Mouse (Mus musculus) hindbrain, embryonic 14.5 days (tissue): ENCODE results near the gene Fam129b. TPM values are rescaled to one million over a fixed set of nuclear protein-coding genes. Genes with fewer than 3 reads are reported as not detected.

Source experiments
- ATAC-seq: fragments of 200-750 bp; cut with Nextera tagmentation; 2 replicates; pipeline ENCODE4 v1.8.0; 2017; ENCODE audit warnings: moderate number of reproducible peaks, mild to moderate bottlenecking, moderate TSS enrichment, moderate library complexity; ENCODE audit not compliant: low FRiP score
- DNase-seq: peaks from one replicate; pipeline ENCODE4 v3.0.0-alpha.2; 2015; ENCODE audit warnings: low spot score
- H3K27ac ChIP-seq: fragments of 300-500 bp; sonication (generic); 2 replicates; pipeline ENCODE4 v1.5.1; 2014; ENCODE audit warnings: mild to moderate bottlenecking, moderate library complexity
- H3K27me3 ChIP-seq: fragments of 300-500 bp; sonication (generic); 2 replicates; pipeline ENCODE4 v1.6.1; 2014; ENCODE audit warnings: mild to moderate bottlenecking, low read length, mixed read lengths; ENCODE audit not compliant: control insufficient read depth, insufficient read depth
- H3K36me3 ChIP-seq: fragments of 300-500 bp; sonication (generic); replicated peaks from 2 replicates; pipeline ENCODE4 v1.6.1; 2014; ENCODE audit not compliant: control insufficient read depth, insufficient read depth
- H3K4me1 ChIP-seq: fragments of 300-500 bp; sonication (generic); replicated peaks from 2 replicates; pipeline ENCODE4 v1.6.1; 2014; ENCODE audit warnings: antibody characterized with exemption, low read length, mixed read lengths; ENCODE audit not compliant: control insufficient read depth, insufficient read depth
- H3K4me2 ChIP-seq: fragments of 300-500 bp; sonication (generic); replicated peaks from 2 replicates; pipeline ENCODE4 v1.6.1; 2014; ENCODE audit warnings: mild to moderate bottlenecking, moderate library complexity
- H3K4me3 ChIP-seq: fragments of 300-500 bp; sonication (generic); replicated peaks from 2 replicates; pipeline ENCODE4 v1.5.1; 2014; ENCODE audit warnings: mild to moderate bottlenecking, low read length
- H3K9ac ChIP-seq: fragments of 300-500 bp; sonication (generic); 2 replicates; pipeline ENCODE4 v1.6.1; 2014
- H3K9me3 ChIP-seq: fragments of 300-500 bp; sonication (generic); 2 replicates; pipeline ENCODE4 v1.6.1; 2016; ENCODE audit warnings: low read length; ENCODE audit not compliant: control insufficient read depth
- WGBS: fragments of 180-500 bp; shearing (Covaris S2); extraction: QIAGEN DNeasy Blood & Tissue Kit; methylation state at CpG from one replicate; pipeline ENCODE4 v1.1.7; 2014; 5-methylcytosine and 5-hydroxymethylcytosine counted together
- polyA plus RNA-seq: library from polyadenylated mRNA; unstranded; fragments of >200 nt; fragmentation: Nextera tagmentation; extraction: Ambion mirVana; gene quantifications from 2 replicates; pipeline ENCODE4 v1.2.1, GENCODE M21; 2014

Fam129b gene
- polyA plus RNA-seq, 1 experiment from 2014 or later = 19.4 TPM

DNA sequence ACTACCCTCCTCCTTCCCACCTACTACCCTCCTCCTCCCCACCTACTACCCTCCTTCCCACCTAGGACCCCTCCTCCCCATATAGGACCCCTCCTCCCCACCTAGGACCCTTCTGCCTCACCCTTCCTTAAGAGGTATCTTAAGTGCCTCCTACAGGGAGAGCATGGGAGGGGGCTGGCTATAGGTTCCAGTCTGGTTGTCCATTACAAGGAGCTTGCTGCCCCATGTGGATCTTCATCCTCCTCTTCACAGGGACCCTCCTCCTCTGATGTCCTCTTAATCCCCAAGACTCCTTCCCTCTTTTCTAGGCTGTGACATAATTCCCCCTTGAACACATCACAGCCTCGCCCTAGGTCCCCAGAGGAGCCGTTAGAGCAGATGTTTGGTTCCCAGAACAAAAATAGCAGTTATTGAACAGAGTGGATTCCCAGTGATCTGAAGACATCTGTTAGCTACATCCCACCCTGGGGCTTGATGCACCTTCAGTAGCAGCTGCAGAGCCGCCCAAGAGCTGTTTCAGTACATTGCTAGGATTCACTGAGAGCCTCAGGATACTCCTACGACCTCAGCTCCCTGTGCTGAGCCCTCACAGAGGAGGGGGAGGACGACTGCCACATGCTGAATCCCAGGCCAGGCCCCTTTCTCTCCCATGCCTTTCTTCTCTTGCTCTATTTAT, 20.0 kb upstream of the Fam129b start:
- DNase-seq (no peak), ATAC-seq (no peak)
- H3K27ac ChIP-seq = no peak overlapping the region
- no peaks in the 10 kb centered on the region for H3K36me3 ChIP-seq
- H3K27me3 ChIP-seq = no peaks in the 10 kb centered on the region
- no peak overlapping the region for H3K9ac ChIP-seq
- H3K4me3 ChIP-seq = no peak overlapping the region
- H3K9me3 ChIP-seq = no peaks in the 10 kb centered on the region
- no peaks in the 10 kb centered on the region for H3K4me1 ChIP-seq
- H3K4me2 ChIP-seq = no peak overlapping the region
- WGBS = 44% methylated on average over 5 of the region's 5 CpGs

DNA sequence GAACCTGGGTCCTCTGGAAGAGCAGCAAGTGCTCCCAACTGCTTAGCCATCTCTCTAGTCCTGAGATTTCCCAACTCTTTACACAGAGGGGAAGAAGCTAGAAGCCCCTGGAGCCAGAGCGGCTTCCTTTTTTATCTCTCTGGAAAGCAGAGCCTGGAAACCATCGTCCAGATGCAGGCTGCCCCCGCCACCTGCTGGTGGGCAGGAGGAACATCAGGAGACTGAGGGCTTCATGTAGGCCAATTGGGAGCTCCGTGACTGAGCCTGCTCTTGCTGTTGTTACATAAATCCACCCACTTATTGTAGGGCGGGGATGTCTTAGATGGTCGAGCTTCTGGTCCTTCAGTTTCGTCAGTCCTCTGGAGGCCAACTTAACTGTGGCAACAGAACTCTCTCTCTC, 18.3 kb upstream of the Fam129b start:
- Histone ChIP-seq H3K27ac (no peak overlapping the region), H3K9me3 (no peaks in the 10 kb centered on the region), H3K27me3 (no peaks in the 10 kb centered on the region), H3K4me1 (no peaks in the 10 kb centered on the region), H3K4me2 (no peak overlapping the region), H3K36me3 (no peaks in the 10 kb centered on the region), H3K9ac (no peak overlapping the region), H3K4me3 (no peak overlapping the region)
- ATAC-seq (peak; percentile 68), DNase-seq (peak; percentile 89)
- 4% methylated on average over 7 of the region's 7 CpGs for WGBS

DNA sequence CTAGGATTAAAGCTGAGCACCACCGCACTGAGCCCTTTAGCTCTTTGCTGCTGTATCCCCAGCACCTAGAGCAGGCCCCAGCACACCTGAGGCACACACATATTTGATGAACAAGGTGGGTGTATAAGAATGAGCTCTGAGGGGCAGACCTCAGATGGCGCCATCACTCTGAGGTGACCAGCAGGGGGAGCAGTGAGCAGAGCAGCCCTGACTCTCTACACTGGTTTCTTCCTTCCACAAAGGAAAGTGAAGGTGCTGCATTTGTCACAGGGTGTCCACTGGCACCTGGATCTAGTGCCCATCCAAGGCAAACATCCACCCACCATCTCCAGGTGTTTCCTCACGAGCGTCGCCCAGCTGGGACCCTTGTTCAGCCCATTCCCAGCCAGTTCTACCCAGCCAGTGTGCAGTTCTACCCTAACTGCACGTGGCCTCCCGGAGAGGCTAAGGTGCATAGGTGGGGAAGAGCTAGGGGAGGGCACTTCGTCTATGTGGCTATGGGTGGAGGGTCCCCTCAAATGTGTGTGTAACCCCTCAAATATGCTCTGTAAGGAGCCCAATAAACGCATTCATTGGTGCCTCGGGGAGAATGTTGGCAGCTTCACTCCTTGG, 16.8 kb upstream of the Fam129b start:
- no peaks in the 10 kb centered on the region for H3K9me3 ChIP-seq
- ATAC-seq (peak; percentile 55; the same call in 1 of the 2 replicates), DNase-seq (peak; percentile 72)
- 44% methylated on average over 10 of the region's 10 CpGs for WGBS
- H3K4me3 ChIP-seq = no peak overlapping the region
- no peak overlapping the region for H3K9ac ChIP-seq
- no peaks in the 10 kb centered on the region for H3K27me3 ChIP-seq
- no peak overlapping the region for H3K4me2 ChIP-seq
- no peaks in the 10 kb centered on the region for H3K4me1 ChIP-seq
- no peak overlapping the region for H3K27ac ChIP-seq
- no peaks in the 10 kb centered on the region for H3K36me3 ChIP-seq

DNA sequence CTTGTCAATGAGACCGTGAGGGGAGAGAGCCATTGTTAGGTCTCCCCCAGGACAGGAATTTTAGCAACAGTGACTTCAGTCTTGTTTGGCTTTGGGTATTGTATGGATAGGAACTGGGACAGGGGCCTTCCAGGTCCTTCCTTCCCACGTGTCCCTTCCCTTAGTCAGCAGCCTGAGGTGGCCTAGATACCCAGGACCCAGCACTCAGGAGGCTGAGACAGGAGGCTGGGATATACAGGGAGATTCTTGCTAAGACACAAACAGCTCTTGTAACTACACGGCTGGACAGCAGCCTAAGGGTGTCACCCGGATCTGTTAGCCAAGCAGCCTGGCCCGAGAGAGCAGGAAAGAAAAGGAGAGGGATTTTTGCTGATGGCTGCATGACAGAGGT, 16.3 kb upstream of the Fam129b start:
- no peak overlapping the region for H3K27ac ChIP-seq
- H3K4me3 ChIP-seq = no peak overlapping the region
- H3K9me3 ChIP-seq = no peaks in the 10 kb centered on the region
- no peaks in the 10 kb centered on the region for H3K27me3 ChIP-seq
- no peak for DNase-seq
- WGBS = 86% methylated on average over 5 of the region's 5 CpGs
- H3K4me2 ChIP-seq = no peak overlapping the region
- no peaks in the 10 kb centered on the region for H3K4me1 ChIP-seq
- no peak for ATAC-seq
- no peak overlapping the region for H3K9ac ChIP-seq
- H3K36me3 ChIP-seq = no peaks in the 10 kb centered on the region

DNA sequence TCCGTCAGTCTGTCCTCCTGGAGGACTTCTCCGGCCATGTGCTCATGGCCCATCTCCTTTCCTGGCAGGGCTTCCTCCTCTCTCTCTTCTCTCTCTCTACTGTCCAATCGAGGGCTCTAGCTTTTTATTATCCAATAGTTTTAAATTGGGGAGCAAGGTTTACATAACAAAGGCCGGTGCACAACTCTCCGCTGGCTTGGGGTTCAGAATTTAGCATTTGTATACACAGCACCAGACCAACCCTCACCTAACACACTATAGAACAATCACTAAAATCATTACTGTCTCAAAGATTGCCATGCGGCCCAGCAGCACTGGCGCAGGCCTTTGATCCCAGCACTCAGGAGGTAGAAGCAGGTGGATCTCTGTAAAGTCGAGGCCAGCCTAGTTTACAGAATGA, 15.1 kb upstream of the Fam129b start:
- H3K4me2 ChIP-seq = no peak overlapping the region
- 81% methylated on average over 8 of the region's 8 CpGs for WGBS
- no peaks in the 10 kb centered on the region for H3K36me3 ChIP-seq
- DNase-seq (no peak), ATAC-seq (no peak)
- no peak overlapping the region for H3K9ac ChIP-seq
- H3K27ac ChIP-seq = no peak overlapping the region
- no peaks in the 10 kb centered on the region for H3K9me3 ChIP-seq
- no peaks in the 10 kb centered on the region for H3K27me3 ChIP-seq
- H3K4me1 ChIP-seq = no peaks in the 10 kb centered on the region
- H3K4me3 ChIP-seq = no peak overlapping the region

DNA sequence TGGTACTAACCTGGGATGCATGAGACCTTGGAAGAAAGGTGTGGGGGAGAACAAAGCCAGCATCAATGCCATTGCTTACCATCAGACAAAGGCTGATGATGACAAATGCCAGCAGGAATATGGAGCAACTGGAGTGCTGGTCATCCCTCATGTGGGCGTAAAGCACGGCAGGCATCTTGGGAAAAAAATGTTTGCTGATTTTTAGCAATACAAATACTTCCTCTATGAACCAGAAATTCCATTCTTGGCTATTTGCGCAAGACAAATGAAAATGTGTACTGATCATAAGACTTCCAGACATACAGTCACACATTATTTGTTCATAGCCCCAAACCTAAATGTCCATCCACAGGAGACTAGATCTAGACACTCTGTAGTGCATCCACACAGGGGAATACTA, 12.6 kb upstream of the Fam129b start:
- WGBS = 91% methylated on average over 3 of the region's 3 CpGs
- Histone ChIP-seq H3K9ac (no peak overlapping the region), H3K27ac (no peak overlapping the region), H3K27me3 (no peaks in the 10 kb centered on the region), H3K4me2 (no peak overlapping the region), H3K9me3 (no peaks in the 10 kb centered on the region), H3K4me3 (no peak overlapping the region), H3K4me1 (no peaks in the 10 kb centered on the region), H3K36me3 (no peaks in the 10 kb centered on the region)
- ATAC-seq (no peak), DNase-seq (no peak)

DNA sequence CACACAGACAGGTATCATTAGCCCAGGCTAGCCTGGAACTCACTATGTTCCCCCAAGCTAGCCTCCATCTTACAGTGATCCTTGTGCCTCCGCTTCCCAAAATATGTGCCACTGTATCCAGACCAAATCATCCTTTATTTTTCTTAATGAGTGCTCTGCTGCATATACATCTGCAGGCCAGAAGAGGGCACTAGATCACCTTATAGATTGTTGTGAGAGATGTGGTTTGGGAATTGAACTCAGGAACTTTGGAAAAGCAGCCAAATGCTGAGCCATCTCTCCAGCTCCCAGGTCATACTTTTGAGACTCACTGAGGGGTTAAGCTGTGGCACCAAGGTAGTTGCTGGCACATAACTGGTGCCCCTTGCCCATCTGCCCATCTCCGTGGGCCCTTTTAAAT, 11.2 kb upstream of the Fam129b start:
- H3K4me1 ChIP-seq = no peaks in the 10 kb centered on the region
- WGBS = 50% methylated on average over 2 of the region's 2 CpGs
- H3K9me3 ChIP-seq = no peaks in the 10 kb centered on the region
- H3K36me3 ChIP-seq = no peaks in the 10 kb centered on the region
- H3K4me2 ChIP-seq = no peak overlapping the region
- DNase-seq (peak; percentile 67), ATAC-seq (no peak)
- no peak overlapping the region for H3K4me3 ChIP-seq
- H3K27me3 ChIP-seq = no peaks in the 10 kb centered on the region
- H3K27ac ChIP-seq = no peak overlapping the region
- H3K9ac ChIP-seq = no peak overlapping the region

DNA sequence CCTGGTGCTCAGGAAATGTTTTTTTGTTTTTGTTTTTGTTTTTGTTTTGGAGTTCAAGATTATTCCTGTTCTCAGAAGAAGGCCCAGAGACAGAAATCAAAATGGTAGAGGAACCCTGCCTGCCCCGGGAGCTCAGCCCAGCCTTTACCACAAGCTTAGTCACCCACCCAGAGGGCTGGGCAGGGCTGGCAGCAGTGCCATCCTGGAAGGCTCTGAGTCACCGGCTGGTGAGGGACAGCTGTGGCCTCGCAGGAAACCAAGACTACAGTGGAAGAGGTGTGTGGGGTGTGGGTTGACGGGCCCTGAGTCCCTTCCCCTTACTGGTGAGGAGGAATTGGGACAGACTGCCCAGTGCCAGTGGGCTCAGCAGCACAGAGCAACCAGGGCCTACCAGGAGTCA, 8.6 kb upstream of the Fam129b start:
- Histone ChIP-seq H3K27me3 (no peaks in the 10 kb centered on the region), H3K4me2 (no peak overlapping the region), H3K9ac (no peak overlapping the region), H3K36me3 (no peaks in the 10 kb centered on the region), H3K9me3 (no peaks in the 10 kb centered on the region), H3K4me3 (no peak overlapping the region), H3K4me1 (no peaks in the 10 kb centered on the region), H3K27ac (no peak overlapping the region)
- ATAC-seq = no peak
- DNase-seq = no peak
- 83% methylated on average over 4 of the region's 4 CpGs for WGBS

DNA sequence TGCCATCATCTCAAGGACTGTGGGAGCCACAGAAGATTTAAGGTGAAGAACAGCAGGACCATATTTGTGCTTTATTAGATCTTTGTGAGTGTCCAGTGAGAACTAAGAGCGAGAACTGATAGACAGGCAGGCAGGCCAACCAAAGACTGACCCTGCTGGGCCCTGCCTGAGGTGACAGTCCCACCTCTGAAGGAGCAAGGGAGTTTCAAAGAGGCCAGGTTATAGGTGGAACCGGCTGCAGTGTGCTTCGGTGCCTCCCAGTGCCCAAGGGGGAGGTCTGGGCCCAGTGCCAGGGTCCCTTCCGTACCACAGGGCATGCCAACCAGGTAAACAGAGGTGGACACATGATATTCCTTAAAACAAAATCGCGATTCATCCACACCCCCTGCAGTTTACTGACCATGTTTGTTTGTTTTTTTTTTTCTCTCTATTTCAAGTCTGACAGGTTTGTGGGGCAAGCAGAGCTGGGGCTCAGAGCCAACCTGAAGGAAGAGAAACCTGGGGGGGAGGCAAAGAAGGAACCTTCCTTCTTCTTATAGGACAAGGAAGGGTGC, 6.1 kb upstream of the Fam129b start:
- no peak for ATAC-seq
- no peak overlapping the region for H3K27ac ChIP-seq
- H3K36me3 ChIP-seq = no peaks in the 10 kb centered on the region
- no peaks in the 10 kb centered on the region for H3K27me3 ChIP-seq
- no peak overlapping the region for H3K9ac ChIP-seq
- no peak overlapping the region for H3K4me3 ChIP-seq
- DNase-seq = no peak
- no peak overlapping the region for H3K4me2 ChIP-seq
- 69% methylated on average over 6 of the region's 6 CpGs for WGBS
- no peaks in the 10 kb centered on the region for H3K9me3 ChIP-seq
- peaks cover 8% of the 10 kb centered on the region for H3K4me1 ChIP-seq
